Mouse (Mus musculus): ENCODE measurements around the gene D130043K22Rik.

- TF ChIP-seq FLI1 (IDR thresholded peaks at IDR 0.05; ENCODE audit: low read length) (no peak), GATA1 (IDR thresholded peaks at IDR 0.05; ENCODE audit: borderline replicate concordance, low read length) (no peak)
Measured at GRCm38 (mm10) chr13:24880208-24880607, 35.3 kb downstream of the D130043K22Rik start.

Measured in megakaryocyte, embryonic 14.5 days (primary cell).